Mouse (Mus musculus) adipocyte (in vitro differentiated cells): ENCODE results near the gene Spi1.
"Not testable (repeated sequence)": the region's sequence is repeated elsewhere in the genome, so short reads cannot be mapped to it uniquely, and the experiment has no call there.

Source experiments
- DNase-seq: peaks from one replicate; pipeline ENCODE4 v3.0.0-alpha.2; 2016; ENCODE audit warnings: low spot score

Gene Spi1

GRCm38 (mm10) chr2:91096524-91096923, 14.3 kb downstream of the Spi1 start:
- no peak for DNase-seq

- no peak for DNase-seq
Observed at GRCm38 (mm10) chr2:91097015-91097414, 14.8 kb downstream of the Spi1 start.

GRCm38 (mm10) chr2:91098156-91098555, 16.0 kb downstream of the Spi1 start:
- no peak for DNase-seq

- peak; percentile 96 for DNase-seq
Observed at GRCm38 (mm10) chr2:91101124-91101740, 19.0 kb downstream of the Spi1 start.

GRCm38 (mm10) chr2:91108156-91108555, 26.0 kb downstream of the Spi1 start:
- no peak for DNase-seq

GRCm38 (mm10) chr2:91109241-91109640, 27.1 kb downstream of the Spi1 start:
- no peak for DNase-seq

GRCm38 (mm10) chr2:91109807-91110385, 27.7 kb downstream of the Spi1 start:
- DNase-seq: peak; percentile 87

- peak; percentile 60 for DNase-seq
Observed at GRCm38 (mm10) chr2:91110429-91110828, 28.2 kb downstream of the Spi1 start.

- DNase-seq: not testable (repeated sequence)
Observed at GRCm38 (mm10) chr2:91111832-91112231, 29.6 kb downstream of the Spi1 start.

GRCm38 (mm10) chr2:91112491-91112890, 30.3 kb downstream of the Spi1 start:
- DNase-seq: no peak

GRCm38 (mm10) chr2:91113334-91113733, 31.1 kb downstream of the Spi1 start:
- DNase-seq: no peak

- DNase-seq: no peak
Observed at GRCm38 (mm10) chr2:91113852-91114251, 31.7 kb downstream of the Spi1 start.

GRCm38 (mm10) chr2:91114781-91115577, 32.8 kb downstream of the Spi1 start:
- DNase-seq: peak; percentile 97

GRCm38 (mm10) chr2:91115578-91115970, 33.4 kb downstream of the Spi1 start:
- DNase-seq: no peak

- DNase-seq: no peak
Observed at GRCm38 (mm10) chr2:91116842-91117241, 34.7 kb downstream of the Spi1 start.

GRCm38 (mm10) chr2:91117585-91118275, 35.5 kb downstream of the Spi1 start, which contains the start of gene Mybpc3:
Gene Mybpc3, plus strand, starts transcription at chr2:91118144.
- DNase-seq: no peak

GRCm38 (mm10) chr2:91118647-91119046, 36.5 kb downstream of the Spi1 start:
- DNase-seq: no peak

- DNase-seq: no peak
Observed at GRCm38 (mm10) chr2:91119061-91119460, 36.9 kb downstream of the Spi1 start.

- DNase-seq: no peak
Observed at GRCm38 (mm10) chr2:91119551-91119950, 37.4 kb downstream of the Spi1 start.

GRCm38 (mm10) chr2:91120261-91120671, 38.1 kb downstream of the Spi1 start:
- DNase-seq: no peak

GRCm38 (mm10) chr2:91121011-91121410, 38.8 kb downstream of the Spi1 start:
- no peak for DNase-seq

- DNase-seq: no peak
Observed at GRCm38 (mm10) chr2:91121497-91121896, 39.3 kb downstream of the Spi1 start.
